Mouse (Mus musculus): Measurements from ENCODE around the gene Mlxip. TPM values are rescaled to one million over a fixed set of nuclear protein-coding genes. Genes with fewer than 3 reads are reported as not detected.
A peak's percentile ranks its signal among the peaks of the same experiment; 100 is the strongest.

Mlxip gene
- polyA plus RNA-seq, 1 experiment from 2014 or later = 14.2 TPM

- Histone ChIP-seq H3K9me3 (replicated peaks) (no peaks in the 10 kb centered on the region), H3K4me3 (peak overlapping the region; percentile 34), H3K4me1 (replicated peaks) (peaks cover 16% of the 10 kb centered on the region), H3K27ac (ENCODE audit: poor library complexity, severe bottlenecking) (no peak overlapping the region), H3K36me3 (no peaks in the 10 kb centered on the region), H3K4me2 (peak overlapping the region; percentile 64), H3K9ac (peak overlapping the region; percentile 58; the same call in 1 of the 2 replicates), H3K27me3 (replicated peaks) (no peaks in the 10 kb centered on the region)
- 12% methylated on average over 10 of the region's 10 CpGs for WGBS
- no peak; the same call in 1 of the 2 replicates for ATAC-seq (ENCODE audit: insufficient number of reproducible peaks, low FRiP score)
Observed at GRCm38 (mm10) chr5:123470784-123471400, 76.3 kb downstream of the Mlxip start.

GRCm38 (mm10) chr5:123473817-123474216, 79.2 kb downstream of the Mlxip start:
- Histone ChIP-seq H3K36me3 (no peaks in the 10 kb centered on the region), H3K27me3 (replicated peaks) (no peaks in the 10 kb centered on the region), H3K4me3 (no peak overlapping the region), H3K9ac (no peak overlapping the region), H3K27ac (ENCODE audit: poor library complexity, severe bottlenecking) (no peak overlapping the region), H3K4me1 (replicated peaks) (peaks cover 16% of the 10 kb centered on the region), H3K9me3 (replicated peaks) (no peaks in the 10 kb centered on the region), H3K4me2 (no peak overlapping the region)
- no peak for ATAC-seq (ENCODE audit: insufficient number of reproducible peaks, low FRiP score)
- WGBS = 76% methylated on average over 5 of the region's 5 CpGs

- H3K36me3 ChIP-seq = no peaks in the 10 kb centered on the region
- no peaks in the 10 kb centered on the region for H3K9me3 ChIP-seq (replicated peaks)
- peaks cover 11% of the 10 kb centered on the region for H3K4me1 ChIP-seq (replicated peaks)
- 78% methylated on average over 11 of the region's 11 CpGs for WGBS
- no peak for ATAC-seq (ENCODE audit: insufficient number of reproducible peaks, low FRiP score)
- H3K27me3 ChIP-seq (replicated peaks) = peaks cover 6% of the 10 kb centered on the region; the same call in 1 of the 2 replicates
- H3K4me2 ChIP-seq = no peak overlapping the region
- H3K9ac ChIP-seq = no peak overlapping the region
- no peak overlapping the region for H3K27ac ChIP-seq (ENCODE audit: poor library complexity, severe bottlenecking)
- no peak overlapping the region for H3K4me3 ChIP-seq
Observed at GRCm38 (mm10) chr5:123487659-123488395, 93.2 kb downstream of the Mlxip start.

GRCm38 (mm10) chr5:123489112-123489785, 94.7 kb downstream of the Mlxip start, which contains the start of the genes Lrrc43 and Il31:
TSS of gene Lrrc43 (plus strand) at chr5:123489305.
TSS of gene Il31 (minus strand) at chr5:123489489.
- H3K4me2 ChIP-seq = peak within 1 kb of the TSS; percentile 72
- peaks cover 11% of the 10 kb centered on the region for H3K4me1 ChIP-seq (replicated peaks)
- peak; percentile 48; the same call in 1 of the 2 replicates for ATAC-seq (ENCODE audit: insufficient number of reproducible peaks, low FRiP score)
- H3K27ac ChIP-seq (ENCODE audit: poor library complexity, severe bottlenecking) = no peak within 1 kb of the TSS
- peaks cover 6% of the 10 kb centered on the region; the same call in 1 of the 2 replicates for H3K27me3 ChIP-seq (replicated peaks)
- peak within 1 kb of the TSS; percentile 40 for H3K4me3 ChIP-seq
- no peaks in the 10 kb centered on the region for H3K9me3 ChIP-seq (replicated peaks)
- no peaks in the 10 kb centered on the region for H3K36me3 ChIP-seq
- WGBS = 8% methylated on average over 25 of the region's 25 CpGs
- 0 out of 2 replicates have a peak within 1 kb of the TSS, but pooled peaks have one; percentile 24 for H3K9ac ChIP-seq

GRCm38 (mm10) chr5:123489935-123490334, 95.3 kb downstream of the Mlxip start:
- no peak for ATAC-seq (ENCODE audit: insufficient number of reproducible peaks, low FRiP score)
- Histone ChIP-seq H3K27ac (ENCODE audit: poor library complexity, severe bottlenecking) (no peak overlapping the region), H3K4me1 (replicated peaks) (peaks cover 11% of the 10 kb centered on the region), H3K27me3 (replicated peaks) (peaks cover 6% of the 10 kb centered on the region; the same call in 1 of the 2 replicates), H3K9me3 (replicated peaks) (no peaks in the 10 kb centered on the region), H3K4me3 (no peak overlapping the region), H3K9ac (no peak overlapping the region), H3K4me2 (no peak overlapping the region), H3K36me3 (no peaks in the 10 kb centered on the region)
- WGBS = 57% methylated on average over 9 of the region's 9 CpGs

GRCm38 (mm10) chr5:123499717-123500116, 105.1 kb downstream of the Mlxip start:
- Histone ChIP-seq H3K36me3 (no peaks in the 10 kb centered on the region), H3K4me1 (replicated peaks) (peaks cover 21% of the 10 kb centered on the region), H3K9ac (no peak overlapping the region), H3K4me3 (no peak overlapping the region), H3K9me3 (replicated peaks) (no peaks in the 10 kb centered on the region), H3K27ac (ENCODE audit: poor library complexity, severe bottlenecking) (no peak overlapping the region), H3K4me2 (no peak overlapping the region), H3K27me3 (replicated peaks) (peaks cover 21% of the 10 kb centered on the region; the same call in 1 of the 2 replicates)
- no peak for ATAC-seq (ENCODE audit: insufficient number of reproducible peaks, low FRiP score)
- WGBS = 39% methylated on average over 4 of the region's 4 CpGs

GRCm38 (mm10) chr5:123501973-123502372, 107.4 kb downstream of the Mlxip start:
- Histone ChIP-seq H3K9me3 (replicated peaks) (no peaks in the 10 kb centered on the region), H3K4me2 (no peak overlapping the region), H3K9ac (no peak overlapping the region), H3K4me1 (replicated peaks) (peaks cover 16% of the 10 kb centered on the region), H3K27ac (ENCODE audit: poor library complexity, severe bottlenecking) (no peak overlapping the region), H3K4me3 (no peak overlapping the region), H3K36me3 (no peaks in the 10 kb centered on the region), H3K27me3 (replicated peaks) (peaks cover 36% of the 10 kb centered on the region)
- ATAC-seq (ENCODE audit: insufficient number of reproducible peaks, low FRiP score) = no peak
- 45% methylated on average over 4 of the region's 4 CpGs for WGBS

Other genes starting within 250 kb of the Mlxip start
- gene Psmd9, start 225.4 kb upstream of the Mlxip start, polyA plus RNA-seq (2016; fragmentation: Nextera tagmentation; extraction: Ambion mirVana) = 58.5 and 58.6 TPM in 2 replicates
- gene Hpd, start 212.1 kb upstream of the Mlxip start, polyA plus RNA-seq (2016; fragmentation: Nextera tagmentation; extraction: Ambion mirVana) = not detected in 2 replicates
- gene Wdr66, start 142.7 kb upstream of the Mlxip start, polyA plus RNA-seq (2016; fragmentation: Nextera tagmentation; extraction: Ambion mirVana) = 0.24 and 0.64 TPM in 2 replicates
- gene Bcl7a, start 51.0 kb upstream of the Mlxip start, polyA plus RNA-seq (2016; fragmentation: Nextera tagmentation; extraction: Ambion mirVana) = 16.3 and 16.6 TPM in 2 replicates
- gene Lrrc43, start 94.5 kb downstream of the Mlxip start, polyA plus RNA-seq (2016; fragmentation: Nextera tagmentation; extraction: Ambion mirVana) = not detected in 2 replicates
- gene Il31, start 94.7 kb downstream of the Mlxip start, polyA plus RNA-seq (2016; fragmentation: Nextera tagmentation; extraction: Ambion mirVana) = not detected in 2 replicates
- gene B3gnt4, start 115.7 kb downstream of the Mlxip start, polyA plus RNA-seq (2016; fragmentation: Nextera tagmentation; extraction: Ambion mirVana) = 0.18 and 0.27 TPM in 2 replicates
- gene Diablo, start 129.4 kb downstream of the Mlxip start, polyA plus RNA-seq (2016; fragmentation: Nextera tagmentation; extraction: Ambion mirVana) = 90.5 and 94.0 TPM in 2 replicates
- 0.13 and 0.22 TPM in 2 replicates for gene Gm49027, start 130.7 kb downstream of the Mlxip start, polyA plus RNA-seq (2016; fragmentation: Nextera tagmentation; extraction: Ambion mirVana)
- 20.0 and 23.4 TPM in 2 replicates for gene Vps33a, start 178.2 kb downstream of the Mlxip start, polyA plus RNA-seq (2016; fragmentation: Nextera tagmentation; extraction: Ambion mirVana)

All from heart, embryonic 12.5 days (tissue).